Mouse (Mus musculus) lung, adult 2 months (tissue): ENCODE data around the gene Ugp2. TPM values are rescaled to one million over a fixed set of nuclear protein-coding genes. Genes with fewer than 3 reads are reported as not detected.

Experiments used
- DNase-seq: peaks from one replicate; pipeline ENCODE4 v3.0.0; 2022
- H3K4me1 ChIP-seq: fragments of 200-500 bp; 2 replicates; pipeline ENCODE4 v1.6.1; 2011; ENCODE audit warnings: low read length; ENCODE audit not compliant: control insufficient read depth, insufficient read depth
- H3K4me3 ChIP-seq: fragments of 200-500 bp; replicated peaks from 2 replicates; pipeline ENCODE3; 2011; ENCODE audit warnings: low read depth, mild to moderate bottlenecking, control low read depth, low read length; ENCODE audit errors: extremely low read depth
- CTCF ChIP-seq: fragments of 200-500 bp; IDR thresholded peaks from 2 replicates; pipeline ENCODE4 v1.5.1; 2011; ENCODE audit warnings: mild to moderate bottlenecking, low read length, control low read depth; ENCODE audit not compliant: insufficient read depth
- POLR2A ChIP-seq: fragments of 200-500 bp; IDR thresholded peaks from 2 replicates; pipeline ENCODE4 v1.6.1; 2011; ENCODE audit warnings: low read depth, mild to moderate bottlenecking, control low read depth, low read length, borderline replicate concordance; ENCODE audit errors: extremely low read depth
- WGBS: fragments of 180-500 bp; shearing (Covaris S2); methylation state at CpG from one replicate; pipeline ENCODE4 v1.1.7; 2018; 5-methylcytosine and 5-hydroxymethylcytosine counted together
- polyA plus RNA-seq: library from polyadenylated mRNA; depleted of rRNA; stranded (reverse); fragments of >200 nt; gene quantifications from 2 replicates; pipeline ENCODE4 v1.2.3, GENCODE M21; 2012

Ugp2 gene
- polyA plus RNA-seq, 1 experiment, result 9.8 TPM

DNA sequence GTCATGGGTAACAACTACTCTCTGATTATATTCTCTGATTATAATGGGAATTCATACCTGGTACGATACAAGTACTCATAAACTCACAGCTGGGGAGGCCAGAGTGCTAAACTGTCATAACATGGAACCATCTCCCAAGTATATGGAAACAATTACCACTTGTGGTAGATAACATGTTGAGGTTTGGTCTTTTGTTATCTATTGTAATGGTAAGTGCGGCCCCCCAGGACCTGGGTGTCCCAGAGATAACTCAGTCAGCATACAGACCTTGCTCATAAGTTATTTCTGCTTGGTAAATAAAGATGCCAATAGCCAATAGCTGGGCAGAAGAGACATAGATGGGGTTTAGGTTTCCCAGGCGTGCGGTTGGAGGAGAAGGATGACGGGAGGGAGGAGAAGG, 27.5 kb downstream of the Ugp2 start:
- no peaks in the 10 kb centered on the region for H3K4me1 ChIP-seq
- H3K4me3 ChIP-seq, result no peak overlapping the region
- DNase-seq, result no peak
- no peak for TF ChIP-seq POLR2A
- TF ChIP-seq CTCF, result no peak
- over 99% methylated on average over 5 of the region's 5 CpGs for WGBS

DNA sequence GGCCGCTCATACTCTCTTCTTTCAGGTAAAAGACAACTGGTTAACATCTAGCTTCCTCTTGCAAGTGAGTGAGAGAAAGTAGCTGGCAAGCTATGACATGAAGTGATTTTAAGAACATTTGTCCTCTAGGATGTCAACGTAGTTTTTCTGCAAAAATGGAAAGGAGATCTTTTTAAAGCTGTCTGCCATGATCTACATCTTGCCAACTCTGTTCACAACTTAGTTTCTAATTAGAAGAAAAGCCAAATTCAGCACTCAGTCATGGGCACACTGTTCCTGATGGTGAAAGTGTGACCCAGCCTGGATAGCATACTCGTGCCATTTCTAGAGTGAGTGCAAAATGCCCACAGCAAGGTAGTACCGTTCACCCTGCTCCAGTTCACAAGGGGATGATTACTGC, 31.9 kb downstream of the Ugp2 start:
- H3K4me3 ChIP-seq, result no peak overlapping the region
- 83% methylated on average over 4 of the region's 4 CpGs for WGBS
- DNase-seq, result no peak
- no peaks in the 10 kb centered on the region for H3K4me1 ChIP-seq
- TF ChIP-seq CTCF, result no peak
- TF ChIP-seq POLR2A, result no peak

DNA sequence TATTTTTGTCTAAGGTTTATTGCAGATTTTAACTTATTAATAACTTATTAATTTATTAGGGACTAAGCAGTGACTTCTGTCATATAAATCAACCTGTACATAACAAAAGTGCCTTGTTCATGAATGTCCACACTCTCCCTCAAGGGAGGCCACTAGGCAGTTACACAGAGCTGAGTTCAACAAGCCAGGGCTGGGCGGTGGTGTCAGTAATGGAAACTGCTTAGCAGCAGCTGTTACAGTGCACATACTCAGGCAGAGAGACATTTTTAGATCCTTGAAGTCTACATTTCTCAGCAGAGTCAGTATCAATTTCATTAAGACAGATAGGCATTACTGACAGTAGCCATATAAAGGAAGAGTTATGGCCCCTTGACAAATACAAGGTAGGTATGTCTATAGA, 33.1 kb downstream of the Ugp2 start:
- Histone ChIP-seq H3K4me3 (no peak overlapping the region), H3K4me1 (no peaks in the 10 kb centered on the region)
- 91% methylated on average over 1 of the region's 1 CpGs for WGBS
- TF ChIP-seq CTCF (no peak), POLR2A (no peak)
- DNase-seq, result no peak

DNA sequence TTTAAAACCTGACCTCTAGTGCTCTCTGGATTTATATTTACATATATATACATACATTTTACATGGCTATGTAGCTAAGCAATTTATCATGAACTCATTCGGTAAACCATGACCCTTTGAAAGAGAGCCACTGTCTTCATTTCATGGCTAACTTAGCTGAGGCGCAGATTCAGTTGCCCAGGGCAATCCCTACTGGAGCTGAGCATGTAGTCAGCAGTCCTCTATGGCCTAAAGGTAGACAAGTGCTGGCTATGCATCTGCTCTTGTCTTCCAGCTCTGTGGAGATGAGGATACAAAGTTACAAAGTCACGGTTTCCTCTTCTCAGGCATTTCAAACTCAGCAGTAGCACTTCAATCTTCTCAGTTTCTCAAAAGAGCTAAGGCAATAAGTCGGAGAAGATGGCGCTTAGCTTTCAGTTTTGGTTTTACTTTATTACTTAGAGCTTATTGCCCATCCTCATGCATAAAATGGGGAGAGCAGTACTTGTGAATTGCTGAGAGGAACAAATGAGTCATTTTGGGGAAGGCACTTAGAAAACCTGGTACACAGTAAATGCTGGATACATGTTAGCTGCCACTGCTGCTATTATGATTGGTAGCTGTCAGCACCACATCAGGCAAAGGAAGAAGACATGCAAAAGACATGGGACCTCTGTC, 38.2 kb downstream of the Ugp2 start:
- DNase-seq, result no peak
- 92% methylated on average over 5 of the region's 5 CpGs for WGBS
- TF ChIP-seq CTCF (no peak), POLR2A (no peak)
- Histone ChIP-seq H3K4me3 (no peak overlapping the region), H3K4me1 (0 out of 2 replicates have a peak, but pooled peaks cover under 1% of the 10 kb centered on the region)

DNA sequence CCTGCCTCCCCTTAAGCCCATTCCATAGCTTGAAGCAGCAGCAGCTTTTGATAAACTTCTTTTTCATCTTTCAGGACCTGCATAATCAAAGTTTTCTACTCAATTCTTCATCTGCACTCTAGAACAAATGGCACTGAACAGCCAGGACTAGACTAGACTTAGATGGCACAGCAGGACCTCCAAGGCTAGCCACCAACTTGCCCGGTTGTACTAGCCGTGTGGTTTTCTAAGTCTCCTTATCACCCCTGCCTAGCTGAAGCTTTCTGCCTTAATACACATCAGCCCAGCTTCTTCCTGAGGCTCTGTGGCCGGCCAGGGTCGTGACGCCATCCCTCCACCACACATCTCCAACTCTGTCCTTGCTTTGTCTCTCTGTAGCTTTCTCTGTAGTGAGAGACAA, 42.9 kb downstream of the Ugp2 start:
- Histone ChIP-seq H3K4me3 (no peak overlapping the region), H3K4me1 (0 out of 2 replicates have a peak, but pooled peaks cover 3% of the 10 kb centered on the region)
- no peak for DNase-seq
- no peak for TF ChIP-seq POLR2A
- no peak for TF ChIP-seq CTCF
- WGBS, result 83% methylated on average over 5 of the region's 5 CpGs

DNA sequence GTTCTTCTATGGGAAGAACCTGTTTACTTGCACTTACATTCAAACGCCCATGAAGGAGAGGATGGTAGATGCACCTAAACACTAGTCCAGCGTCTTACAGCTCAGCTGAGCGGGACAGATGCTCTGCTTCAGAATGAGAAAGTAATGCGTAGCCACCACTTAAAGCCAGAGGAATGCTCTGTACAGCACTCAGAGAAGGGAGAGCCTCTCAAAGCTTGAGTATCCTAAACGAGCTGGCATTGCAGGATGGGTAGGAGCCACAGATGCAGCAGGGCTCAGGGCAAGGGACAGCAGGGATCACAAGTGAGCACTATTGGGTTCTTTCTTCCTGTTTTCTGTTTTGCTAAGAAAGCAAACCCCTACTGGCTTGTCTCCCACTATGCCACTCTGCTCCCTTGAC, 43.5 kb downstream of the Ugp2 start:
- 83% methylated on average over 5 of the region's 5 CpGs for WGBS
- no peak for TF ChIP-seq CTCF
- TF ChIP-seq POLR2A, result no peak

DNA sequence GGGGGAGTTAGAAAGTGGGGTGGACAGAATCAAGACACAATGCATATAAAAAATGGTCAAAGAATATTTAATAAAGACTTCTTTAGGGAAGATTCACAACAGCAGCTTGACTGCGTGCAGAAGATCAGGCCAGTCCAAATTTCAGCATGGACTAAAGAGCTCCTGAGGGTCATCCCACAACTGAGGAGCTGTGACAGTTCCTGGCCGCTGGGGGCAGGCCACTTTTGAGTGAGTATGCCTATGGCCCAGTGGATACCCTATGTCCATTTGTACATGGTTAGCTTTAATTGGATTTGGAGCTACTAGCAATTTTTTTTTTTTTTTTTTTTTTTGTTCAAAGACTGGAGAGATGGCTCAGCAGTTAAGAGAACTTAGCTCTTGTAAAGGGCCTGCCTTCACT, 44.2 kb downstream of the Ugp2 start:
- no peak for DNase-seq
- Histone ChIP-seq H3K4me1 (0 out of 2 replicates have a peak, but pooled peaks cover 3% of the 10 kb centered on the region), H3K4me3 (no peak overlapping the region)
- WGBS, result 73% methylated on average over 2 of the region's 2 CpGs
- TF ChIP-seq CTCF, result peak; percentile 32; the same call in 1 of the 2 replicates
- TF ChIP-seq POLR2A, result no peak

More for the DNA sequence above, 43.5 kb downstream of the Ugp2 start:
- H3K4me3 ChIP-seq, result no peak overlapping the region
- 0 out of 2 replicates have a peak, but pooled peaks cover 3% of the 10 kb centered on the region for H3K4me1 ChIP-seq
- DNase-seq, result peak; percentile 24

DNA sequence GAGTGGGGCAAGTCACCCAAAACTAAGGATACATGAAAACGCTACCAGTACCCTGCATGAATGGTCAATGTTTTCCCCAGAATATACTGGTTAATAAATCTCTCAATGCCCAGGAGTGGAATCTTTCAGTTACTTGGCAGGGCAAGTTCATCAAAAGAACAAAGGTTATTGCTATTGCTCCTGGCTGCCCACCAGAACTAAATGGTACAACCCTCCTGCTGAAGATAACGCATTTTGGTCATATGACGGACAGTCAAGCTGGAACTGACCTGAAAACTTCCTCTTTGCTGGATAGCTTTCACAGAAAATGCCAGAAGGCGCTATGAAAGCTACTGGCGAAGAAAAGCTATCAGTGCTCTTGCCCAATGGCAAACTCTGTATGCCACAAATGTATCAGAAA, 45.2 kb downstream of the Ugp2 start:
- 89% methylated on average over 5 of the region's 5 CpGs for WGBS
- no peak overlapping the region for H3K4me3 ChIP-seq
- TF ChIP-seq POLR2A, result no peak
- DNase-seq, result no peak
- peaks cover 7% of the 10 kb centered on the region; the same call in 1 of the 2 replicates for H3K4me1 ChIP-seq

DNA sequence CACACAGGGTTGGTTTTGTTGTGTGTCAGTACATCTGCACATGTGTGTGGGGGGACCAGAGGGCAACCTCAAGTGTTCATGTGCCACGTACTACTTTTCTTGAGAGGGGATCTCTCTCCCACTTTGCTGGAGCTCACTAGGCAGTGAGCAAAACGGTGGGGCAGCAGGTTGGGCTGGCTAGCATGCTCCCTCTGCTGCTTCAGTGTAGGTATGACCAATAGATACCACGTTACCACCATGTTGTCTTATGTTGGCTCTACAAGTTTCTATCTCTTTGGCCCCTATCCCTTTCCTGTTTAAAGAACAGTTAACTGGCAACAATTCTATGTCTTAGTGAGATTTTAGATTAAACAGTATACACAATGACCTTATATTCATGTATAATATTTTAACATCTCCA, 48.7 kb downstream of the Ugp2 start:
- 76% methylated on average over 3 of the region's 3 CpGs for WGBS
- TF ChIP-seq CTCF (0 out of 2 replicates have a peak, but pooled peaks have one; percentile 16), POLR2A (no peak)
- H3K4me3 ChIP-seq, result no peak overlapping the region
- no peak for DNase-seq
- H3K4me1 ChIP-seq, result peaks cover 4% of the 10 kb centered on the region

DNA sequence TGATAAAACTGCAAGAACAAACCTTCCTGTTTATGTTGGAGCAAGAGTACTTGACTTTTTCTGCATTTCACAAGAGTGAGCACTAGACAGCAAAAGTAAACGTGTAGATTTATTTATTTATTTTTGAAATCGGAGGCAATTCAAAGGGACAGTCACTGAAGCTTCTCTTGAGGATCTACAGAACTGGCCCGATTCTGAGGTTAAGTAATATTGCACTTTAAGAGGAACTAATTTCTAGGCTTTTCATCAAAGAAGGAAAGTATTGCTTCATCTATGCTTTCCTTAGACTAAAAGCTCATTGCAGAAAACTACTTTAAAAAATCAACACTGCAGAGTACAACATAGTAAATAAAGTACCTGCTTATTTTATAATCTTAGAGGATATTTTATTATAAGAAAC, 49.4 kb downstream of the Ugp2 start:
- no peak for DNase-seq
- TF ChIP-seq POLR2A, result no peak
- TF ChIP-seq CTCF, result no peak
- H3K4me3 ChIP-seq, result no peak overlapping the region
- H3K4me1 ChIP-seq, result peaks cover 4% of the 10 kb centered on the region
- 37% methylated on average over 3 of the region's 3 CpGs for WGBS
